Mouse (Mus musculus) intestine, postnatal 0 days (tissue): ENCODE results near the gene Sp100. TPM values are rescaled to one million over a fixed set of nuclear protein-coding genes. Genes with fewer than 3 reads are reported as not detected.

Experiments used
- ATAC-seq: fragments of 200-750 bp; cut with Nextera tagmentation; 2 replicates; pipeline ENCODE4 v1.8.0; 2017; ENCODE audit warnings: mild to moderate bottlenecking, moderate TSS enrichment, moderate library complexity
- H3K27ac ChIP-seq: fragments of 300-500 bp; sonication (generic); 2 replicates; pipeline ENCODE4 v1.5.1; 2014; ENCODE audit warnings: mild to moderate bottlenecking, low read depth, low read length, moderate library complexity
- H3K27me3 ChIP-seq: fragments of 300-500 bp; sonication (generic); replicated peaks from 2 replicates; pipeline ENCODE4 v1.6.1; 2014; ENCODE audit warnings: low read length, mixed read lengths; ENCODE audit not compliant: control insufficient read depth, insufficient read depth
- H3K36me3 ChIP-seq: fragments of 300-500 bp; sonication (generic); 2 replicates; pipeline ENCODE4 v1.6.1; 2014; ENCODE audit warnings: mild to moderate bottlenecking, moderate library complexity; ENCODE audit not compliant: control insufficient read depth, insufficient read depth
- H3K4me1 ChIP-seq: fragments of 300-500 bp; sonication (generic); replicated peaks from 2 replicates; pipeline ENCODE4 v1.6.1; 2014; ENCODE audit warnings: antibody characterized with exemption, low read length, mixed read lengths; ENCODE audit not compliant: control insufficient read depth, insufficient read depth
- H3K4me2 ChIP-seq: fragments of 300-500 bp; sonication (generic); replicated peaks from 2 replicates; pipeline ENCODE4 v1.6.1; 2014; ENCODE audit warnings: low read depth, mild to moderate bottlenecking, moderate library complexity
- H3K4me3 ChIP-seq: fragments of 300-500 bp; sonication (generic); 2 replicates; pipeline ENCODE4 v1.5.1; 2014; ENCODE audit warnings: low read depth, low read length
- H3K9ac ChIP-seq: fragments of 300-500 bp; sonication (generic); 2 replicates; pipeline ENCODE4 v1.6.1; 2014; ENCODE audit warnings: mild to moderate bottlenecking, low read depth, low read length
- H3K9me3 ChIP-seq: fragments of 300-500 bp; sonication (generic); 2 replicates; pipeline ENCODE4 v1.6.1; 2016; ENCODE audit warnings: mixed run types; ENCODE audit not compliant: control insufficient read depth
- CTCF ChIP-seq: sonication (generic); IDR thresholded peaks from 2 replicates; pipeline ENCODE4 v1.5.1; 2016; ENCODE audit warnings: low read depth, mild to moderate bottlenecking, control low read depth, antibody characterized with exemption, moderate library complexity
- WGBS: fragments of 180-500 bp; shearing (Covaris S2); extraction: QIAGEN DNeasy Blood & Tissue Kit; methylation state at CpG from one replicate; pipeline ENCODE4 v1.1.7; 2014; 5-methylcytosine and 5-hydroxymethylcytosine counted together
- polyA plus RNA-seq: library from polyadenylated mRNA; unstranded; fragments of >200 nt; fragmentation: Nextera tagmentation; extraction: Ambion mirVana; gene quantifications from 2 replicates; pipeline ENCODE4 v1.2.1, GENCODE M21; 2015

The Sp100 gene
- polyA plus RNA-seq, 1 experiment from 2014 or later: 4.2 TPM

GRCm38 (mm10) chr1:85702531-85702930 lies 52.7 kb downstream of the Sp100 start:
- no peak overlapping the region for H3K4me2 ChIP-seq
- H3K9ac ChIP-seq: no peak overlapping the region
- H3K27ac ChIP-seq: no peak overlapping the region
- H3K4me1 ChIP-seq: no peaks in the 10 kb centered on the region
- WGBS: 79% methylated on average over 4 of the region's 4 CpGs
- no peaks in the 10 kb centered on the region for H3K27me3 ChIP-seq
- no peaks in the 10 kb centered on the region for H3K9me3 ChIP-seq
- no peak for TF ChIP-seq CTCF
- no peaks in the 10 kb centered on the region for H3K36me3 ChIP-seq
- no peak for ATAC-seq
- H3K4me3 ChIP-seq: no peak overlapping the region

DNA sequence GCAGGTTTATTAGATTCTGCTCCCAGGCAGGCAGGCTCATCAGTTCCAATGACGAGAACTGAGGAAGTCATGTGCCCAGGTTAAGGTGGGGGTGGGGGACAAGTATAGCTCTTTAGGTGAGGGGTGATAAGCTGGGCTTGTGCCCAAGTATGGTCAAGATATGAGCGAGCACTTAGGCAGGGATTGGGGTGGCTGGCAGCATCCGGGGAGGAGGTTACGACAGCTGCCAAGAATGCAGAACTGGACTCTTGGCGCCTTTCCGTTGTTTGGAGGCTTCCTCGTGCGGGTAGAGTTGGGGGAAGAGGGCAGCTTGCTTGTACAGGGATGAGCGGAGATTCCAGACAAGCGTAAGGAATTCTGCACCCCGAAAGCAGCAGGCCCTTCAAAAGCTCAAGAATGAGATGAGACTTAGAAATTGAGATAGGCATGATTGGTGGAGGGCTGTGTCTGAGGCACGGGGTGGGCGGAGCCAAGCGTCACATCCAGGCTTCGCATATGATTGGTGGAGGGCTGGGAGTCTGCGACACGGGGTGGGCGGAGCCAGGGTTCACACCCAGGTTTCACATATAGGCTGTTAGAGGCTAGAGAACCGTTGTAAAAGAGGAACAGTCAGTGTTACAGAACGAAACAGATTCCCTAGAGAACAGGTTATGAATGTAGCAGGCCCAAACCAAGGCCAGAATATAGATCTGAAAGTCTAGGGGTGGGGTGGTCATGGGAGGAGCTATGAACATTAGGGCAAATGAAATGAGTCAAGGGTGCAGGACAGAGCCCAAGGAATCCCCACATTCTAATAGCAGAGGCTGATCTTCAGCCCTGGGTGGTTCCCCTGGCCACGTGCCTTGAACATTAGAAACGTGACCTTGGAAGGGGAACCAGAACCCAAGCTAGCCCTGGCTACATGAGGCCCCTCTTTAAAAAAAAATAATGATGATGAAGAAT lies 53.7 kb downstream of the Sp100 start:
- H3K4me2 ChIP-seq: peak overlapping the region; percentile 58
- no peaks in the 10 kb centered on the region for H3K4me1 ChIP-seq
- no peak for TF ChIP-seq CTCF
- no peak overlapping the region for H3K9ac ChIP-seq
- no peaks in the 10 kb centered on the region for H3K27me3 ChIP-seq
- peak overlapping the region; percentile 14; the same call in 1 of the 2 replicates for H3K4me3 ChIP-seq
- H3K27ac ChIP-seq: no peak overlapping the region; the same call in 1 of the 2 replicates
- no peaks in the 10 kb centered on the region for H3K36me3 ChIP-seq
- no peaks in the 10 kb centered on the region for H3K9me3 ChIP-seq
- ATAC-seq: peak; percentile 89
- WGBS: 17% methylated on average over 22 of the region's 22 CpGs

DNA sequence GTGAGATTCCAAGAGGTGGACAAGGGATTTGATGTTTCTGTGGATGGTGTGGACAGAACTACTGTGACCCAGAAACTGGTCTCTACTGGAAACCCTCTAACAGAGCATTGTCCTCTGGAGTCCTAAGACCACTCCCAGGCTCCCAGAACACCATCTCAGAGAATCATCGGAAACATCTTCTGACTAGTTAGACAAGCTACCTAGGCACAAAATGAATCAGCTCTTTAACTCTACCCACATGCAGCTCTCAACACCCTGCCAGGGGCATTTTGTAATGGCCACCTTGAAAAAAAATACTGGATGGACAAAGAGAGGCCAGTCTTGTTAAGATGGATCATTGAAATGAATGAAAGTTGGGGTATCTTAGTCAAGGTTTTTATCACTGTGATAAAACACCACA lies 55.8 kb downstream of the Sp100 start:
- WGBS: 97% methylated on average over 1 of the region's 1 CpGs
- Histone ChIP-seq H3K4me2 (no peak overlapping the region), H3K36me3 (no peaks in the 10 kb centered on the region), H3K9ac (no peak overlapping the region), H3K27ac (no peak overlapping the region), H3K4me3 (no peak overlapping the region), H3K9me3 (no peaks in the 10 kb centered on the region), H3K4me1 (no peaks in the 10 kb centered on the region), H3K27me3 (no peaks in the 10 kb centered on the region)
- ATAC-seq: no peak
- TF ChIP-seq CTCF: no peak

- Histone ChIP-seq H3K27ac (no peak overlapping the region), H3K4me1 (no peaks in the 10 kb centered on the region), H3K27me3 (no peaks in the 10 kb centered on the region), H3K9me3 (no peaks in the 10 kb centered on the region), H3K4me3 (no peak overlapping the region), H3K4me2 (no peak overlapping the region), H3K36me3 (no peaks in the 10 kb centered on the region), H3K9ac (no peak overlapping the region)
- no peak for TF ChIP-seq CTCF
- WGBS: 74% methylated on average over 2 of the region's 2 CpGs
- ATAC-seq: 0 out of 2 replicates have a peak, but pooled peaks have one; percentile 28
These were observed 57.0 kb downstream of the Sp100 start for GRCm38 (mm10) chr1:85706754-85707153.

- H3K4me3 ChIP-seq: no peak overlapping the region
- no peaks in the 10 kb centered on the region for H3K36me3 ChIP-seq
- ATAC-seq: no peak
- no peak overlapping the region for H3K4me2 ChIP-seq
- no peaks in the 10 kb centered on the region for H3K27me3 ChIP-seq
- no peaks in the 10 kb centered on the region for H3K9me3 ChIP-seq
- H3K27ac ChIP-seq: no peak overlapping the region
- no peak overlapping the region for H3K9ac ChIP-seq
- H3K4me1 ChIP-seq: no peaks in the 10 kb centered on the region
- no peak for TF ChIP-seq CTCF
These were observed 64.7 kb downstream of the Sp100 start for GRCm38 (mm10) chr1:85714501-85714900.

DNA sequence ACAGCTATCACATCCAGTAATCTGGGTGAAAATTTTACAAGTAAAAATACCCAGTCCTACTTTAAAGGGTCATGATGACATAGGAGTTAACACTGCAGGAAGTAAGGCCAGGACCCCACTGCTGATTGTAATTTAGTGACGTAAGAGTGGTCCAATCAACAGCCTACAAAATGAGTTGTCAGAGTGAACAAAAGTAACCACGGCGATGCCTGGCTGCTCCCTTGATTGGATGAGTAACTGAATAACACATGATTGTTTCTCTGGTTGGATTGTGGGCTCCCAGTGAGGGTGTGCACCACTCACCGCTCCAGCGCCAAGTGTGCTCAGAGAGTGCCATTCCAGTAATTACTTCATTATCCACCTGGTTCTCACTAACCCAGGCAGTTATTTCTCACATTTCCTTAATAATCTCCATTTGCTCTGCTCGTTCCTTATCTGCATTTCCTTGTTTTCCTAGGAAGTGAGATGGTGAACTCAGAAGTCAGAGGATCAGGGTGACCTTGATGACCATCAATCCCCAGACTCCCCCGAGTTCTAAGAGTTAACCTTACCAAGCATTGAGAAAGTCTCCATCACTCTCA lies 66.7 kb downstream of the Sp100 start:
- no peak for ATAC-seq
- Histone ChIP-seq H3K4me2 (no peak overlapping the region), H3K9ac (no peak overlapping the region), H3K27me3 (no peaks in the 10 kb centered on the region), H3K4me1 (no peaks in the 10 kb centered on the region), H3K36me3 (no peaks in the 10 kb centered on the region), H3K4me3 (no peak overlapping the region), H3K9me3 (no peaks in the 10 kb centered on the region), H3K27ac (no peak overlapping the region)
- TF ChIP-seq CTCF: no peak
- WGBS: 65% methylated on average over 7 of the region's 7 CpGs
